Mouse (Mus musculus) kidney, embryonic 15.5 days (tissue): ENCODE measurements around the gene Palm2. TPM values are rescaled to one million over a fixed set of nuclear protein-coding genes. Genes with fewer than 3 reads are reported as not detected.

Source experiments
- ATAC-seq: fragments of 200-750 bp; cut with Nextera tagmentation; replicated peaks from 2 replicates; pipeline ENCODE4 v1.8.0; 2017; ENCODE audit warnings: moderate TSS enrichment; ENCODE audit not compliant: low FRiP score
- H3K27ac ChIP-seq: fragments of 300-500 bp; sonication (generic); 2 replicates; pipeline ENCODE4 v1.5.1; 2015; ENCODE audit warnings: mild to moderate bottlenecking, inconsistent platforms
- H3K27me3 ChIP-seq: fragments of 300-500 bp; sonication (generic); 2 replicates; pipeline ENCODE4 v1.6.1; 2015; ENCODE audit warnings: inconsistent platforms
- H3K36me3 ChIP-seq: fragments of 300-500 bp; sonication (generic); 2 replicates; pipeline ENCODE4 v1.6.1; 2015; ENCODE audit warnings: inconsistent platforms
- H3K4me1 ChIP-seq: fragments of 300-500 bp; sonication (generic); 2 replicates; pipeline ENCODE4 v1.6.1; 2015; ENCODE audit warnings: inconsistent platforms
- H3K4me2 ChIP-seq: fragments of 300-500 bp; sonication (generic); 2 replicates; pipeline ENCODE4 v1.6.1; 2015; ENCODE audit warnings: moderate library complexity, mild to moderate bottlenecking, inconsistent platforms
- H3K4me3 ChIP-seq: fragments of 300-500 bp; sonication (generic); replicated peaks from 2 replicates; pipeline ENCODE4 v1.5.1; 2015; ENCODE audit warnings: mild to moderate bottlenecking, inconsistent platforms
- H3K9ac ChIP-seq: fragments of 300-500 bp; sonication (generic); 2 replicates; pipeline ENCODE4 v1.6.1; 2015; ENCODE audit warnings: mild to moderate bottlenecking, inconsistent platforms
- H3K9me3 ChIP-seq: fragments of 300-500 bp; sonication (generic); replicated peaks from 2 replicates; pipeline ENCODE4 v1.6.1; 2016; ENCODE audit warnings: inconsistent platforms
- WGBS: fragments of 180-500 bp; shearing (Covaris S2); methylation state at CpG from one replicate; pipeline ENCODE4 v1.1.7; 2015; ENCODE audit warnings: mixed read lengths; 5-methylcytosine and 5-hydroxymethylcytosine counted together
- polyA plus RNA-seq: library from polyadenylated mRNA; unstranded; fragments of >200 nt; fragmentation: Nextera tagmentation; extraction: Ambion mirVana; gene quantifications from 2 replicates; pipeline ENCODE4 v1.2.1, GENCODE M21; 2015

Gene Palm2
- polyA plus RNA-seq, 1 experiment from 2014 or later = 1.9 TPM

DNA sequence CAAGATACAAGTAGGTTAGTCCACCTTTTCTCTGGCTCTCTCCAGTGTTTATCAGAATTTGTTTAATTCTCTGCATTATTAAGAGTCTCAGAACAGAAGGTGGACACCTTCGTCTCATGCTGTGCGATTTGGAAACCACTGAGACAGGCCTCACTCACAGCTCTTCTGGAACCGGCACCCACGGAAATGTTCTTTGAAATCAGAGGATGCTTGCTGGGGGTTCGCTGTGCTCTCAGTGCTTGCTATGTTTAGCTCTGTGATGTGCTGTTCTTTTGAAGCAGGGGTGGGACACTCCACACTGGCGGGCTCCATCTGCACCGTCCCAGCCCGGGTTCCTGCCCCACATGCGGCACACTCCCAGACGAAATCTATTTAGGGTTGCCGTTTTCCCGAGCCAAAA is 222.3 kb downstream of the Palm2 start:
- Histone ChIP-seq H3K9ac (no peak overlapping the region), H3K4me3 (no peak overlapping the region), H3K27me3 (no peaks in the 10 kb centered on the region), H3K4me2 (no peak overlapping the region), H3K9me3 (no peaks in the 10 kb centered on the region), H3K36me3 (no peaks in the 10 kb centered on the region), H3K4me1 (0 out of 2 replicates have a peak, but pooled peaks cover 6% of the 10 kb centered on the region), H3K27ac (no peak overlapping the region)
- no peak for ATAC-seq
- WGBS = 93% methylated on average over 12 of the region's 12 CpGs

DNA sequence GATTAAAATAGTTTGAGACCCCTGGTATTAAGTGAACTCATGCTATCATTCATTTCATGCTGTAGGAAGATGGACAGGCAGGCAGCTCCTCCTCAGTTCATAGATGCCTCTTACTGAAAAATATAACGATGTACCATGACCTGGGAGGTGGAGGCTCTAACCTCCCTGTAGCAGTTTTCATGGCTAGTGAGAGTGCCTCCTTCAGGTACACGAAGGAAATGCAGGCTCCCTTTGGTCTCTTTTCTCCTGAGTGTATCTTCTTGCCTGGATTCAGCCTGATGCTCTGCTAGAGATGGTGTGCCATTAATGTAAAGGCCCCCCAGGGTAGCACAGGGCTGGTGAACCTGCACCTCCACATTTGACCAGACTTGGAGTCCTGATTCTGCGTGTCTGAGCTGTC is 222.8 kb downstream of the Palm2 start:
- Histone ChIP-seq H3K9me3 (no peaks in the 10 kb centered on the region), H3K4me2 (no peak overlapping the region), H3K9ac (no peak overlapping the region), H3K27ac (no peak overlapping the region), H3K27me3 (no peaks in the 10 kb centered on the region), H3K36me3 (no peaks in the 10 kb centered on the region), H3K4me1 (0 out of 2 replicates have a peak, but pooled peaks cover 6% of the 10 kb centered on the region), H3K4me3 (no peak overlapping the region)
- 90% methylated on average over 3 of the region's 3 CpGs for WGBS
- no peak for ATAC-seq

DNA sequence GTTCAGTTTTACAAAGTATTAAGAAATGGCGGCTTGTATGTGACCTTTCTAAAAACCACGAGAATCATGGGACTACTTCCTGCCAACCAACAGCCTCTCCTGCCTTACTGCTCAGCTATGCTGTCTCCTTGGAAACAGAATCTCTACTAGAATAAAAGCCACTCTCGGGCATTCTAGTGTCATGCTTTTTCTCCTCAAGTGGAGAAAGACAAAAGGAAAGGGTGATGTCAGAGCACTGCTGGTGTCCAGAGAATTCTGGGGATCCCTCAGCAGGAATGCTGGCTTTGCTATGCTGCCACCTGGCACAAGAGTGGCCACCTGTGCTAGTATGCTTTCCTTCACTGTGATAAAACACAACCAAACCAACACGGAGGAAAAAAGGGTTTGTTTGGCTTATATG is 226.4 kb downstream of the Palm2 start:
- ATAC-seq = no peak
- Histone ChIP-seq H3K4me3 (no peak overlapping the region), H3K27me3 (no peaks in the 10 kb centered on the region), H3K9me3 (no peaks in the 10 kb centered on the region), H3K36me3 (no peaks in the 10 kb centered on the region), H3K27ac (no peak overlapping the region), H3K4me1 (0 out of 2 replicates have a peak, but pooled peaks cover 6% of the 10 kb centered on the region), H3K4me2 (no peak overlapping the region), H3K9ac (no peak overlapping the region)
- WGBS = 33% methylated on average over 4 of the region's 4 CpGs

DNA sequence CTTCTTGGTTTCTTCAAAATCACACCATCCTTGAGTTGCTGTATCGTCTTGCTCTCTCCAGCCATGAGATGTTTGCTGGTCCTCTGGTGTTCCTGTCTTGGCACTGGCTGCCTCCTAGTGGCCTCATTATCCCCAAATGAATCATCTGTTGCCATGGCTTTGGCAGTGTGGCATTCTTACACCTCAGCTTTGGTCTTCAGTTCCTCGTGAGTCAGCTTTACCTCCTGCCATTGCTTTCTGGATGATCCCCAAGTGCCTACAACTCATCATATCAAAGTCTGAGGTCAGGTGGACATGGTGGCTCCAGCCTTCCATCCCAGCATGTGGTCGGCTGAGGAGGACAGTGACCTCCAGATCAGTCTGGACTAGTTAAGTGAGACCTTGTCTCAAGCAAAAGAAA is 232.1 kb downstream of the Palm2 start:
- WGBS = 78% methylated on average over 3 of the region's 3 CpGs
- Histone ChIP-seq H3K36me3 (no peaks in the 10 kb centered on the region), H3K27me3 (no peaks in the 10 kb centered on the region), H3K9ac (no peak overlapping the region), H3K4me2 (no peak overlapping the region), H3K27ac (no peak overlapping the region), H3K9me3 (no peaks in the 10 kb centered on the region), H3K4me3 (no peak overlapping the region), H3K4me1 (no peaks in the 10 kb centered on the region)
- ATAC-seq = no peak

DNA sequence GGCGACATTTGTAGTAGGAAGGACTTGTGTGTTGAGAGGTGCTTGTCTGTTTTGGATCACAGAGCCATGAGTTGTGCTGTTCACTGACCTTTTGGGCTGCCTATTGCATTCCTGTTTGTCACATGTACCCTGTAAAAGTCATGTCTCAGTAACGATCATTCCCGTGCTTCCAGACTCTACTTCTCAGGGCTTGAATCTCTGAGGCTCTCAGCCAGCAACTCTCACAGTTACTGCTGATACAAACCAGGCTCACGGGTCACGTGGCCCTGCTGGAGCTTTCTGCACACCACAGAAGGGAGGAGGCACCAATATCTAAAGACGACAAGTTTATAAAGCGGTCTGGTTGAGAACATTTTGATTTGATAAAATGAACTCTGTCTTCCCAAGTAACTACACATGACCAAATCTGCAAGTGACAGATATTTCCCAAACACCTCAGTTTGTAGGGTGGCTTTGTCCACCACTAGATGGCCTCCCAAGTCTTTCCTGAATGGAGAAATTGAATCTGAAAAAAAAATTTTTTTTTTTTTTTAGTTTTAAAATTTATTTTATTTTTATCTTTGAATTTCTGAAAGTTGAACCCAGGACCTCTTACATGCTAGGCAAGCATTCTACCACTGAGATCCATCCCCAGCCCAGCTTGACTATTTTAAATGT is 236.9 kb downstream of the Palm2 start:
- peaks cover 27% of the 10 kb centered on the region for H3K4me1 ChIP-seq
- no peak overlapping the region for H3K4me3 ChIP-seq
- no peaks in the 10 kb centered on the region for H3K9me3 ChIP-seq
- H3K27ac ChIP-seq = no peak overlapping the region
- ATAC-seq = no peak
- H3K36me3 ChIP-seq = no peaks in the 10 kb centered on the region
- WGBS = 65% methylated on average over 7 of the region's 7 CpGs
- no peak overlapping the region for H3K4me2 ChIP-seq
- no peak overlapping the region for H3K9ac ChIP-seq
- H3K27me3 ChIP-seq = no peaks in the 10 kb centered on the region

DNA sequence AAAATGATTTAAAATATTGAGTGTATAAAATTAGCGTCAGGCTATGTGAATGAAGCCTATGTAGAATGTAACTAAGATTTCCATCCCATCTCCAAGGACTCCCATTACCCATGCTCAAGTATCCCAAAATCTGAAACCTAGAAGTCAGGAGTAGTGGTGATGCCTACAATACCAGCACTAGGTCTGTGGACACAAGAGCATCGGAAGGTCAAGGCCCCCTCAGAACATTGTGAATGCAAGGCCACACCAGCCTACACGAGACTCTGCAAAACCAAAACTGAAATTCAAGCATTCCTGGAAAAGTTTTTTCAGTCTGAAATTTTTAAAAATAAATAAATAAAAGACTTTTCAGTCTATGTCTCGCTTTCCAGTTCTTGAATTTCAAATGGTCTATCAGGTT is 238.5 kb downstream of the Palm2 start:
- H3K4me2 ChIP-seq = no peak overlapping the region
- WGBS = 75% methylated on average over 4 of the region's 4 CpGs
- no peaks in the 10 kb centered on the region for H3K36me3 ChIP-seq
- no peak for ATAC-seq
- H3K4me1 ChIP-seq = peaks cover 27% of the 10 kb centered on the region
- no peaks in the 10 kb centered on the region for H3K9me3 ChIP-seq
- H3K27ac ChIP-seq = no peak overlapping the region
- no peak overlapping the region for H3K4me3 ChIP-seq
- H3K9ac ChIP-seq = no peak overlapping the region
- H3K27me3 ChIP-seq = no peaks in the 10 kb centered on the region

DNA sequence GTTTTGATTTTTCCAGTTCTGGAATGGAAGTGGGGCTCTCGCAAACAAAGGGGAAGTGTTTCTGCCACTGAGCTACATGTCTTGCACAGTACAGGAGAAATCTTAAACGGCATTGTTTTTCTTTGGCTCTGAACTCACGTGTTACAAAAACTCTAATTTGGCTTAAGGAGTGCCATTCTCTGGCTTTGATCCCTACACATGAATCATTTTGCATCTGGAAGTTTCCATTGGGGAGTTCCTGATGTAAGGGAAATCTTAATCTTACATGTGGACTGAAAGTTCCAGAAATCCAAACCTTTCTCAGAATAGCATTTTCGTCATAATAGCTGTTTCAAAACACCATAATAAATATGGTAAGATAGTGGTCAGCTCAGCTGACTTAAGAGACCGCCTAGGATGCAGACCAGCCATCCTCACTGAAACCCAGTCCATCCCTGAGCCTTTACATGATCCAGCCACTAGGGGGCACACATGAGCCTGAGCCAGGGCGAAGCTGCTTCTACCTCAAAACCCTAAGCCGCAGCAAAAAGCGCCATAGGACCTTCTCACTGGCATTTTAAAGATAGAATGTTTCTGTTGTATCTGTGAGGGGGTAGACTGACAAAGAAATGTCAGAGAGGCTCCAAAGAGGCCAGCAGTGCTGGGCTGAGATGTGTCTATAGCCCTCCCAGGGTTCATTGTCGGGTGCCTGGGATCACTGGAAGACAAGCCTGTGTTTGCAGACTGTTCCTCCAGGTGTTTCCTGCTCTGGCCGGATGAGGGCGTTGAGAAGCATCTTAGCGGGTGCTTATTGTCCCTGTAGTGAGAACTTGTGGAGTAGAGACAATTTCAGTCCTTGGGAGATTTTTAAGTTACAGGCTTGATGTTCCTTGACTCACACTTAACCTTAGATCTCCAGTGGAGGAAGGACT is 239.2 kb downstream of the Palm2 start:
- H3K4me2 ChIP-seq = peak overlapping the region; percentile 59
- peak overlapping the region; percentile 66 for H3K27ac ChIP-seq
- H3K27me3 ChIP-seq = no peaks in the 10 kb centered on the region
- WGBS = 10% methylated on average over 12 of the region's 12 CpGs
- peak overlapping the region; percentile 24 for H3K4me3 ChIP-seq
- peak; percentile 24; the same call in 1 of the 2 replicates for ATAC-seq
- no peaks in the 10 kb centered on the region for H3K9me3 ChIP-seq
- no peaks in the 10 kb centered on the region for H3K36me3 ChIP-seq
- 0 out of 2 replicates have a peak overlapping the region, but pooled peaks have one; percentile 38 for H3K9ac ChIP-seq
- peaks cover 27% of the 10 kb centered on the region for H3K4me1 ChIP-seq

DNA sequence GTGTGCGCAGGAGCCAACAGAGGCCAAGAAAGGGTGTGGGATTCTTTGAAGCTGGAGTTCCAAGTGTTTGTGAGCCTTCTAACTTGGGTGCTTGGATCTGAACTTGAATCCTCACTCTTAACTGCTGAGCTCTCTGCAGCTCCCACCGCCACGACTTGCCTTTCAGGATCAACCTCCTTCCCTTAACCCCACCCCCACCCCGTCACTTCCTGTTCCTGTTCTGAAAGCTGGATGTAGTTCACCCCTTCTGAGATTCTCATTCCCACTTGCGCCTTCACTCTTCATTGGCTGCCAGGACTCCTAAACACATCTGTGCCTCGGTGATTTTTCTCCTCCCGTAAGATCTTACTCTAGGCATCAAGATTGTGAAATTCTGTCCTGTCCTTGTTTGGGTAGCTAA is 240.3 kb downstream of the Palm2 start:
- Histone ChIP-seq H3K4me3 (no peak overlapping the region), H3K9me3 (no peaks in the 10 kb centered on the region), H3K36me3 (no peaks in the 10 kb centered on the region), H3K27me3 (no peaks in the 10 kb centered on the region), H3K4me1 (peaks cover 27% of the 10 kb centered on the region), H3K9ac (no peak overlapping the region), H3K27ac (peak overlapping the region; percentile 74), H3K4me2 (0 out of 2 replicates have a peak overlapping the region, but pooled peaks have one; percentile 57)
- no peak for ATAC-seq
- 69% methylated on average over 7 of the region's 7 CpGs for WGBS

DNA sequence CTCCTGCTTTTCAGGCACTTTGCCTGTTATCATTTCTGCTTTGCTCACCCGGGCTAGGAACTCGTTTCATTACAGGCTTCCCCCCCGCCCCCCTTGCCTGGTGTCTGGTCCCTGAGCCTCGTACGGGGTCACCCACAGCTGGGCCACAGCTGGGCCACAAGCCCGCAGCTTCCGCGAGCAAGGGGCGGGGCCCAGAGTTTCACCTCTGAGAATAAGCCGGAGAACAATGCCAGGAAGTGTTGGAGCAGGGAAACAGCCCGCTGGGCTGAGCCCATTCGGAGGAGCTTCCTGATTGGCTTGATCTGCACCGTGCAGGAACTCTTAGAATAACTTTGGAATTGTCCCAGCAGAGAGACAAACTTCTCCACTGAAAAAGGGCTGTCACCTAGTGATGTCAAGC is 241.3 kb downstream of the Palm2 start:
- H3K9ac ChIP-seq = no peak overlapping the region
- WGBS = 3% methylated on average over 13 of the region's 13 CpGs
- H3K4me3 ChIP-seq = peak overlapping the region; percentile 27

DNA sequence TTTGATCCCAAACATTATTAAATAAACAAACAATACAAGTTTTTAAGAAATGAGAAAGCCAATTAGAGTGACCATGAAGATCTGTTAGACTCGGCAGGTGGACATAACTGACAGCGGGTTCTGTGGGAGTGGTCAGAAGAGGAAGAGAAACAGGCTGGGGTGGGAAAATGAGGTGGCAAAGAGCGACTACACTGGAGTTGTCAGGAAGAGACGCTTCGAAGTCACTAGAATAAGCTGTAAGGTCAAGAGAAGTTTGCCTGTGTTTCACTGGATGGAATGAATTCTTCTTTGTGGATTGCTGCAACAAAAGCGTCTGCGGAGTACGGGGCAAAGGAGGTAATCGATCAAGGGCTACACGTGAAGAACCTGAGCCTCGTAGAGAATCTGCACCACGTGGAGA is 243.9 kb downstream of the Palm2 start:
- H3K27me3 ChIP-seq = no peaks in the 10 kb centered on the region
- H3K4me1 ChIP-seq = peaks cover 38% of the 10 kb centered on the region
- no peak overlapping the region for H3K9ac ChIP-seq
- no peak overlapping the region for H3K27ac ChIP-seq
- no peaks in the 10 kb centered on the region for H3K36me3 ChIP-seq
- no peaks in the 10 kb centered on the region for H3K9me3 ChIP-seq
- H3K4me3 ChIP-seq = no peak overlapping the region
- 83% methylated on average over 12 of the region's 12 CpGs for WGBS
- ATAC-seq = no peak
- H3K4me2 ChIP-seq = no peak overlapping the region

More for the DNA sequence above, 241.3 kb downstream of the Palm2 start:
- ATAC-seq = peak; percentile 84
- Histone ChIP-seq H3K9me3 (no peaks in the 10 kb centered on the region), H3K27me3 (no peaks in the 10 kb centered on the region), H3K4me2 (peak overlapping the region; percentile 57), H3K36me3 (no peaks in the 10 kb centered on the region), H3K27ac (peak overlapping the region; percentile 74), H3K4me1 (peaks cover 27% of the 10 kb centered on the region)

DNA sequence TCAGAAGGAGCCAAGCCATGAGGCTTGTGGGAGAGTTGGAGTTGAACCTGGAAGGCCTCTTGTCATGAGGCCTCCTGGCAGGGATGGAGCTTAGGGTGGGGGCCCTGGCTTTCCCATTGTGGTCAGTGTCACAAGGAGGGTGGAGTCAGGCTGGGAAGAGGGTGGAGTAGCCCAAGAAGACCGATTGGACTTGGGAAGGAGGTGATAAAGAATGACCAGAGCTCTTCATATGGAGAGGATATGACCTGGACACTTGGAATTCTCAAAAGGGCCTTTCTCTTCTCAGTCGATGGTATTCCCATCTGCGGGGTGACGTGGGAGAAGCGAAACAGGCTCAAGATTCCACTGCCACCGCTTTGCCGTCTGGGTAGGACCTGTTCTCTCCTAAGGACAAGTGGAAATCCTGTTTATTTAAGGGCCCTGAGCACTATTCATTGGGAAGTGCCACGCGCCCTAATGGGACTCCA is 245.0 kb downstream of the Palm2 start:
- H3K27ac ChIP-seq = no peak overlapping the region
- ATAC-seq = no peak
- 85% methylated on average over 9 of the region's 9 CpGs for WGBS

DNA sequence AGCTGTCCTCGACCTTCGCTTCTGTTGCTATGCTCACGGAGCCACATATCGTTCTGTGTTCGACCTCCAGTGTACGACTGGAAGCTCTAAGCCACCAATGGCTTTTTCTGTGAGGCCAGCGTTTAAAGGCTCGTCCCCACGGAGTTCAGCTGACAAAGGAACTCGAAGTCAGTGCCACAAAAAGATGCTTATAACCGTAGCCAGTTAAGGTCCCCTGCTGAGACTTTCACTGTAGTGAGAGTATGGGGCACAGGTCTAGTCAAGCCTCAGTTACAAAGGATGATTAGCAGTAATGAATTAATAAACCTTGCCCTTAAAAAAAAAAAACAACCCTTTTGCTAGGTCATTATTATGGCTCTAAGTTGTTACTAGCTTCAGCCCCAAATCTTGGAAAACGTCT is 246.1 kb downstream of the Palm2 start:
- Histone ChIP-seq H3K4me3 (no peak overlapping the region), H3K4me1 (peaks cover 26% of the 10 kb centered on the region), H3K27me3 (no peaks in the 10 kb centered on the region), H3K36me3 (no peaks in the 10 kb centered on the region), H3K27ac (no peak overlapping the region), H3K9ac (no peak overlapping the region), H3K4me2 (no peak overlapping the region), H3K9me3 (no peaks in the 10 kb centered on the region)
- 94% methylated on average over 12 of the region's 12 CpGs for WGBS
- ATAC-seq = no peak

More for the DNA sequence above, 245.0 kb downstream of the Palm2 start:
- Histone ChIP-seq H3K4me3 (no peak overlapping the region), H3K36me3 (no peaks in the 10 kb centered on the region), H3K9me3 (no peaks in the 10 kb centered on the region), H3K9ac (no peak overlapping the region), H3K4me1 (peaks cover 28% of the 10 kb centered on the region), H3K4me2 (no peak overlapping the region), H3K27me3 (no peaks in the 10 kb centered on the region)
